Mouse (Mus musculus): ENCODE results near the gene Sumo2. TPM values are rescaled to one million over a fixed set of nuclear protein-coding genes. Genes with fewer than 3 reads are reported as not detected.
"Not testable (repeated sequence)": the region's sequence is repeated elsewhere in the genome, so short reads cannot be mapped to it uniquely, and the experiment has no call there.

Gene Sumo2
- polyA plus RNA-seq, 1 experiment from 2014 or later = 846 TPM

DNA sequence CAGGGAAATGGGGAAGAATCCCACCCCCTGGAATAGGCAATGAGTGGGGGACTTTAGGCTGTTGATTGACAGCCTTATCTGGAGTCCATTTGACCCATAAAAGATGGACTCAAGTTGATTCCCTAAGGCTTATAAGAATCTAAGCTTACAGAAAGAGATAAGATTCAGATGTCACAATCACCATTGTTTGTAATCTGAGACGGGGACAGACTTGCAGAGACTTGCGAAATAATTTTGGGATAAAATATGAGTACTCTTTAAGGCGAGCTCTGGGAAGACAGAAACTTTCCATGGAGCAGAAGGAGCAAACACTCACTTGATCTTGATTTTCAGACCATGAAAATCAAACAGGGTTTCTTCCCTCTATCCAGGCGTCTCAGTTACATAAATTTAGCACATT lies 7.5 kb upstream of the Sumo2 start:
- H3K27me3 ChIP-seq = no peaks in the 10 kb centered on the region
- H3K27ac ChIP-seq (replicated peaks) = no peak overlapping the region
- no peak for ATAC-seq (ENCODE audit: insufficient number of reproducible peaks, low FRiP score, low TSS enrichment, low read depth)
- no peaks in the 10 kb centered on the region for H3K4me1 ChIP-seq
- no peak overlapping the region for H3K9ac ChIP-seq
- no peaks in the 10 kb centered on the region for H3K36me3 ChIP-seq
- no peak overlapping the region for H3K4me3 ChIP-seq (replicated peaks)
- no peak overlapping the region for H3K4me2 ChIP-seq (replicated peaks)
- H3K9me3 ChIP-seq (replicated peaks) = no peaks in the 10 kb centered on the region
- 58% methylated on average over 4 of the region's 4 CpGs for WGBS

DNA sequence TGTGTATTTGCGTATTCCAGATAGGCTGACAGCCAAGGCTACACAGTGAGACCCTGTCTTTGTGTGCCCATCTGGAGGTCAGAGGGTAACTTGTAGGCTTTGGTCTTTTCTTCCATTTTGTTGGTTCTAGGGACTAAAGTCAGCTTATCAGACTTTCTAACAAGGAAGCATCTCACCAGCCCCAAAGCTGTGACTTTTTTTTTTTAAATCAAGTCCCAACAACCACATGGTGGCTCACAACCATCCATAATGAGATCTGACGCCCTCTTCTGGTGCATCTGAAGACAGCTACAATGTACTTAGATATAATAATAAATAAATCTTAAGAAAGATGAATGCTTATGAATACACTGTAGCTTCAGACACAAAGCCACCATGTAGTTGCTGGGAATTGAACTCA lies 2.0 kb upstream of the Sumo2 start:
- WGBS = 57% methylated on average over 2 of the region's 2 CpGs
- no peak overlapping the region for H3K9ac ChIP-seq
- H3K4me2 ChIP-seq (replicated peaks) = no peak overlapping the region
- H3K4me1 ChIP-seq = peaks cover 15% of the 10 kb centered on the region
- H3K27ac ChIP-seq (replicated peaks) = no peak overlapping the region
- ATAC-seq (ENCODE audit: insufficient number of reproducible peaks, low FRiP score, low TSS enrichment, low read depth) = no peak
- no peaks in the 10 kb centered on the region for H3K9me3 ChIP-seq (replicated peaks)
- H3K27me3 ChIP-seq = no peaks in the 10 kb centered on the region
- peaks cover 8% of the 10 kb centered on the region for H3K36me3 ChIP-seq
- H3K4me3 ChIP-seq (replicated peaks) = no peak overlapping the region

GRCm38 (mm10) chr11:115536856-115537568 lies 936 bp upstream of the Sumo2 start:
- Histone ChIP-seq H3K9me3 (replicated peaks) (no peaks in the 10 kb centered on the region), H3K4me3 (replicated peaks) (peak overlapping the region; percentile 96), H3K9ac (no peak overlapping the region), H3K27ac (replicated peaks) (peak overlapping the region; percentile 100), H3K4me1 (peaks cover 15% of the 10 kb centered on the region), H3K27me3 (no peaks in the 10 kb centered on the region), H3K36me3 (peaks cover 18% of the 10 kb centered on the region), H3K4me2 (replicated peaks) (peak overlapping the region; percentile 45)
- no peak for ATAC-seq (ENCODE audit: insufficient number of reproducible peaks, low FRiP score, low TSS enrichment, low read depth)
- 85% methylated on average over 10 of the region's 10 CpGs for WGBS

- H3K27ac ChIP-seq (replicated peaks) = peak overlapping the region; percentile 100
- WGBS = under 1% methylated on average over 84 of the region's 84 CpGs
- peaks cover 15% of the 10 kb centered on the region for H3K4me1 ChIP-seq
- peak overlapping the region; percentile 97 for H3K9ac ChIP-seq
- peak overlapping the region; percentile 96 for H3K4me3 ChIP-seq (replicated peaks)
- H3K36me3 ChIP-seq = peaks cover 28% of the 10 kb centered on the region
- H3K4me2 ChIP-seq (replicated peaks) = peak overlapping the region; percentile 45
- H3K9me3 ChIP-seq (replicated peaks) = no peaks in the 10 kb centered on the region
- ATAC-seq (ENCODE audit: insufficient number of reproducible peaks, low FRiP score, low TSS enrichment, low read depth) = peak; percentile 82
- H3K27me3 ChIP-seq = no peaks in the 10 kb centered on the region
These were observed 557 bp downstream of the Sumo2 start for GRCm38 (mm10) chr11:115535401-115536037.

GRCm38 (mm10) chr11:115534759-115535371 lies 1.2 kb downstream of the Sumo2 start:
- H3K4me3 ChIP-seq (replicated peaks) = peak overlapping the region; percentile 96
- peak overlapping the region; percentile 45 for H3K4me2 ChIP-seq (replicated peaks)
- H3K27me3 ChIP-seq = no peaks in the 10 kb centered on the region
- no peaks in the 10 kb centered on the region for H3K9me3 ChIP-seq (replicated peaks)
- peaks cover 35% of the 10 kb centered on the region for H3K36me3 ChIP-seq
- 3% methylated on average over 11 of the region's 11 CpGs for WGBS
- H3K9ac ChIP-seq = peak overlapping the region; percentile 97
- ATAC-seq (ENCODE audit: insufficient number of reproducible peaks, low FRiP score, low TSS enrichment, low read depth) = no peak
- H3K4me1 ChIP-seq = peaks cover 15% of the 10 kb centered on the region
- H3K27ac ChIP-seq (replicated peaks) = peak overlapping the region; percentile 100

- ATAC-seq (ENCODE audit: insufficient number of reproducible peaks, low FRiP score, low TSS enrichment, low read depth); H3K27me3 ChIP-seq; H3K4me1 ChIP-seq; H3K27ac ChIP-seq (replicated peaks); H3K4me3 ChIP-seq (replicated peaks); H3K9me3 ChIP-seq (replicated peaks); H3K9ac ChIP-seq; H3K4me2 ChIP-seq (replicated peaks): not testable (repeated sequence)
- peaks cover 77% of the 10 kb centered on the region for H3K36me3 ChIP-seq
- WGBS = 75% methylated on average over 3 of the region's 3 CpGs
These were observed 9.6 kb downstream of the Sumo2 start for GRCm38 (mm10) chr11:115526446-115526845.

DNA sequence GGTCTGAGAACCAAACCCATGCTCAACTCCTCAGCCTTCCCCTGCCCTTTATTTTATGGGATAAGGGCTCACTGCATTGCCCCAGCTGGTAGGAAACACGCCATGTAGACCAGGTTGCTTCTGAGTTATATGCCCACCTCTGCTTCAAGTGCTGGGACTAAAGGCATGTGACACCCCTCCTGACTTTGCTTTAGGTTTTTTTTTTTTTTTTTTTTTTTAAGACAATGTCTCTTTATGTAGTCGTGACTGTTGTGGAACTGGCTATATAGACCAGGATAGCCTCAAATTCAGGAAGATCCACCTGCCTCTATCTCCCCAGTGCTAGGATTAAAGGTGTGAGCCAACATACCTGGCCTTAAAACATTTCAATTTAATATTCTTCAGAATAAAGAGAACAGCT lies 13.4 kb downstream of the Sumo2 start:
- H3K4me3 ChIP-seq (replicated peaks) = no peak overlapping the region
- H3K36me3 ChIP-seq = peaks cover 51% of the 10 kb centered on the region
- H3K27me3 ChIP-seq = no peaks in the 10 kb centered on the region
- no peaks in the 10 kb centered on the region for H3K9me3 ChIP-seq (replicated peaks)
- H3K4me1 ChIP-seq = no peaks in the 10 kb centered on the region
- no peak overlapping the region for H3K4me2 ChIP-seq (replicated peaks)
- no peak overlapping the region for H3K9ac ChIP-seq
- ATAC-seq (ENCODE audit: insufficient number of reproducible peaks, low FRiP score, low TSS enrichment, low read depth) = no peak
- WGBS = 69% methylated on average over 2 of the region's 2 CpGs
- H3K27ac ChIP-seq (replicated peaks) = no peak overlapping the region

DNA sequence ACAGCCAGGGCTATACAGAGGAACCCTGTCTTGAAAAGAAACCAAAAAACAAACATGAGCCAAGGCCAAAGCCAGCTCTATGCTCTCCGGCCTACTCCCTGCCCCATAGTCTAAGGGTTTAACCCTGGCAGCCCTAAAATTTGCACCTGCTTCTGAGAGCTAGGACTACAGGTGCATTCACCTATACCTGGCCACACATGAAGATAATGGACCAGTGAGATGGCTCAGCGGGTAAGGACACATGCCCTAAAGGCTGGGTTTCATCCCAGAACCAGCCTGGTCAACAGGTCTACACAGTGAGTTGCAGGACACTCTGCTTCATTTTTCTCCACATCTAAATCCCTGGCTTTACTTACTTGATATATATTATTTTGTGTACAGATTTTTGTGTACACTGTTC lies 13.8 kb downstream of the Sumo2 start:
- Histone ChIP-seq H3K27me3 (no peaks in the 10 kb centered on the region), H3K9ac (no peak overlapping the region), H3K4me3 (replicated peaks) (no peak overlapping the region), H3K27ac (replicated peaks) (no peak overlapping the region; the same call in 1 of the 2 replicates), H3K36me3 (peaks cover 47% of the 10 kb centered on the region), H3K4me1 (no peaks in the 10 kb centered on the region), H3K4me2 (replicated peaks) (no peak overlapping the region), H3K9me3 (replicated peaks) (no peaks in the 10 kb centered on the region)
- no peak for ATAC-seq (ENCODE audit: insufficient number of reproducible peaks, low FRiP score, low TSS enrichment, low read depth)
- WGBS = 93% methylated on average over 2 of the region's 2 CpGs

DNA sequence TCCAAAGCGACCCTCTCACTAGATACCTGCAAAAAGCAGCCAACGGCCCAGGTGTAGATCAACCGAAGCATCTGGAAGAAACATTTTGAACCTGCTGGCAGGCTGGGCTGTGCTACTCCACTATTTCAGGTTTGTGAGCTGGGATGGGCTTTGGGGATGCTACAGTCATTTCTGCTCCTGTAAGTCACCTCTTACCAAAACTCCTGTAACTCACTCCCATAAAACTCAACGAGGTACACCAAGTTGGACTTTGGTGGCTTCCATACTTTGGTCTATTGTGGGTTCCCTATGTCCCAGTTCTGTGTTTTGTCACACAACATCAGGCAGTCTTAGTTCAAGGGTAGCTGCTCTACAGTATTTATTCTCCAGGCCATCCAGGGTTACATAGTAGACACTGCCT lies 15.0 kb downstream of the Sumo2 start:
- H3K36me3 ChIP-seq = peaks cover 36% of the 10 kb centered on the region
- H3K27me3 ChIP-seq = no peaks in the 10 kb centered on the region
- no peaks in the 10 kb centered on the region for H3K9me3 ChIP-seq (replicated peaks)
- WGBS = 75% methylated on average over 4 of the region's 4 CpGs
- no peak overlapping the region for H3K9ac ChIP-seq
- no peak overlapping the region for H3K4me2 ChIP-seq (replicated peaks)
- no peaks in the 10 kb centered on the region for H3K4me1 ChIP-seq
- H3K4me3 ChIP-seq (replicated peaks) = no peak overlapping the region
- no peak overlapping the region for H3K27ac ChIP-seq (replicated peaks)
- no peak for ATAC-seq (ENCODE audit: insufficient number of reproducible peaks, low FRiP score, low TSS enrichment, low read depth)

DNA sequence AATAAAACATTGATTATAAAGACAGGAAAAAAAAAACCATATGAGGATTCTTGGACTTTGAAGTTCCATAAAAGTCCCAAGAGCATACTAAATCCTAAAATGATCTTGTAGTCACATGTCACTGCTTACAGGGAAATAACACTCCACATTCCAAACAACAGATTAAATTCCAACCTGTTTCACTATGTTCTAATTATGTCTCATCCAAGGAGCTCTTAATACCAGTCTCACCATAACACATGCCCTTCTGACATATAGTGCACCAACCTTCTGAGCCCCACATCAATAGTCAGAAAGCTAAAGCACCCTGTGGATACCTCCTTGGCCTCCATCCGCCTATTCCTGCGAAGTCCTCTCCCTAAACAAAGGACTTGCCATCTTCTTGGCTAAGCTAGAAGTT lies 15.9 kb downstream of the Sumo2 start:
- Histone ChIP-seq H3K4me2 (replicated peaks) (no peak overlapping the region), H3K36me3 (peaks cover 27% of the 10 kb centered on the region), H3K27me3 (no peaks in the 10 kb centered on the region), H3K9ac (no peak overlapping the region), H3K4me3 (replicated peaks) (no peak overlapping the region), H3K9me3 (replicated peaks) (no peaks in the 10 kb centered on the region), H3K4me1 (no peaks in the 10 kb centered on the region), H3K27ac (replicated peaks) (no peak overlapping the region)
- 72% methylated on average over 2 of the region's 2 CpGs for WGBS
- no peak for ATAC-seq (ENCODE audit: insufficient number of reproducible peaks, low FRiP score, low TSS enrichment, low read depth)

- H3K36me3 ChIP-seq = peaks cover 21% of the 10 kb centered on the region
- H3K4me2 ChIP-seq (replicated peaks) = no peak overlapping the region
- H3K4me3 ChIP-seq (replicated peaks) = no peak overlapping the region
- H3K9ac ChIP-seq = no peak overlapping the region
- H3K9me3 ChIP-seq (replicated peaks) = no peaks in the 10 kb centered on the region
- no peak overlapping the region for H3K27ac ChIP-seq (replicated peaks)
- no peak for ATAC-seq (ENCODE audit: insufficient number of reproducible peaks, low FRiP score, low TSS enrichment, low read depth)
- WGBS = 83% methylated on average over 3 of the region's 3 CpGs
- no peaks in the 10 kb centered on the region for H3K27me3 ChIP-seq
- H3K4me1 ChIP-seq = no peaks in the 10 kb centered on the region; the same call in 1 of the 2 replicates
These were observed 16.5 kb downstream of the Sumo2 start for GRCm38 (mm10) chr11:115519581-115519980.

Data from embryonic facial prominence, embryonic 15.5 days (tissue).